Mouse (Mus musculus) hindbrain, embryonic 12.5 days (tissue): Measurements from ENCODE around the gene Sertad3. TPM values are rescaled to one million over a fixed set of nuclear protein-coding genes. Genes with fewer than 3 reads are reported as not detected.
A peak's percentile ranks its signal among the peaks of the same experiment; 100 is the strongest.
"Not testable (repeated sequence)": the region's sequence is repeated elsewhere in the genome, so short reads cannot be mapped to it uniquely, and the experiment has no call there.

Experiments used
- ATAC-seq: fragments of 200-750 bp; cut with Nextera tagmentation; 2 replicates; pipeline ENCODE4 v1.8.0; 2017; ENCODE audit warnings: moderate TSS enrichment; ENCODE audit not compliant: low FRiP score
- H3K27ac ChIP-seq: fragments of 300-500 bp; sonication (generic); 2 replicates; pipeline ENCODE4 v1.5.1; 2016; ENCODE audit warnings: mild to moderate bottlenecking
- H3K27me3 ChIP-seq: fragments of 300-500 bp; sonication (generic); 2 replicates; pipeline ENCODE4 v1.6.1; 2016; ENCODE audit warnings: mild to moderate bottlenecking
- H3K36me3 ChIP-seq: fragments of 300-500 bp; sonication (generic); 2 replicates; pipeline ENCODE4 v1.6.1; 2016; ENCODE audit warnings: mild to moderate bottlenecking
- H3K4me1 ChIP-seq: fragments of 300-500 bp; sonication (generic); 2 replicates; pipeline ENCODE4 v1.6.1; 2016
- H3K4me2 ChIP-seq: fragments of 300-500 bp; sonication (generic); replicated peaks from 2 replicates; pipeline ENCODE4 v1.6.1; 2016; ENCODE audit warnings: mild to moderate bottlenecking
- H3K4me3 ChIP-seq: fragments of 300-500 bp; sonication (generic); 2 replicates; pipeline ENCODE4 v1.5.1; 2016; ENCODE audit warnings: mild to moderate bottlenecking
- H3K9ac ChIP-seq: fragments of 300-500 bp; sonication (generic); 2 replicates; pipeline ENCODE4 v1.6.1; 2016; ENCODE audit warnings: mild to moderate bottlenecking, moderate library complexity
- H3K9me3 ChIP-seq: fragments of 300-500 bp; sonication (generic); replicated peaks from 2 replicates; pipeline ENCODE4 v1.6.1; 2016; ENCODE audit warnings: mild to moderate bottlenecking
- WGBS: fragments of 180-500 bp; shearing (Covaris S2); methylation state at CpG from one replicate; pipeline ENCODE4 v1.1.7; 2016; 5-methylcytosine and 5-hydroxymethylcytosine counted together
- polyA plus RNA-seq: library from polyadenylated mRNA; unstranded; fragments of >200 nt; fragmentation: Nextera tagmentation; extraction: Ambion mirVana; gene quantifications from 2 replicates; pipeline ENCODE4 v1.2.1, GENCODE M21; 2016

Gene Sertad3
- polyA plus RNA-seq, 1 experiment from 2014 or later = 22.3 TPM

- 5% methylated on average over 13 of the region's 13 CpGs for WGBS
- peak; percentile 21 for ATAC-seq
- no peaks in the 10 kb centered on the region for H3K9me3 ChIP-seq
- no peak overlapping the region; the same call in 1 of the 2 replicates for H3K9ac ChIP-seq
- H3K36me3 ChIP-seq = peaks cover 5% of the 10 kb centered on the region; the same call in 1 of the 2 replicates
- H3K27ac ChIP-seq = peak overlapping the region; percentile 93
- peak overlapping the region; percentile 55 for H3K4me2 ChIP-seq
- H3K4me1 ChIP-seq = peaks cover 26% of the 10 kb centered on the region
- peak overlapping the region; percentile 73 for H3K4me3 ChIP-seq
- peaks cover 18% of the 10 kb centered on the region; the same call in 1 of the 2 replicates for H3K27me3 ChIP-seq
Measured at GRCm38 (mm10) chr7:27486102-27486769, 12.7 kb downstream of the Sertad3 start.

- Histone ChIP-seq H3K4me3 (peak within 1 kb of the TSS; percentile 73), H3K4me1 (peaks cover 21% of the 10 kb centered on the region), H3K27ac (peak within 1 kb of the TSS; percentile 93), H3K27me3 (peaks cover 18% of the 10 kb centered on the region; the same call in 1 of the 2 replicates), H3K4me2 (peak within 1 kb of the TSS; percentile 55), H3K36me3 (peaks cover 5% of the 10 kb centered on the region; the same call in 1 of the 2 replicates), H3K9ac (peak within 1 kb of the TSS; percentile 83), H3K9me3 (no peaks in the 10 kb centered on the region)
- under 1% methylated on average over 63 of the region's 80 CpGs for WGBS
- peak; percentile 97 for ATAC-seq
Measured at GRCm38 (mm10) chr7:27486770-27487697, 13.5 kb downstream of the Sertad3 start, which contains the start of gene Sertad1. Sertad1 (plus strand) TSS chr7:27486910.

- peak overlapping the region; percentile 93 for H3K27ac ChIP-seq
Measured at GRCm38 (mm10) chr7:27487740-27488268, 14.2 kb downstream of the Sertad3 start.

GRCm38 (mm10) chr7:27489270-27489869 is 15.8 kb downstream of the Sertad3 start:
- Histone ChIP-seq H3K9ac (no peak overlapping the region), H3K4me1 (peaks cover 21% of the 10 kb centered on the region), H3K27ac (no peak overlapping the region), H3K27me3 (peaks cover 18% of the 10 kb centered on the region; the same call in 1 of the 2 replicates), H3K4me2 (peak overlapping the region; percentile 58; the same call in 1 of the 2 replicates), H3K4me3 (no peak overlapping the region), H3K9me3 (no peaks in the 10 kb centered on the region), H3K36me3 (peaks cover 5% of the 10 kb centered on the region; the same call in 1 of the 2 replicates)
- 90% methylated on average over 24 of the region's 25 CpGs for WGBS
- ATAC-seq = no peak

More at GRCm38 (mm10) chr7:27487740-27488268, 14.2 kb downstream of the Sertad3 start:
- H3K4me2 ChIP-seq = peak overlapping the region; percentile 55
- H3K4me3 ChIP-seq = peak overlapping the region; percentile 73
- H3K36me3 ChIP-seq = peaks cover 5% of the 10 kb centered on the region; the same call in 1 of the 2 replicates
- no peak for ATAC-seq
- H3K9ac ChIP-seq = peak overlapping the region; percentile 83
- H3K27me3 ChIP-seq = peaks cover 18% of the 10 kb centered on the region; the same call in 1 of the 2 replicates
- 3% methylated on average over 13 of the region's 13 CpGs for WGBS
- H3K4me1 ChIP-seq = peaks cover 21% of the 10 kb centered on the region
- no peaks in the 10 kb centered on the region for H3K9me3 ChIP-seq

- Histone ChIP-seq H3K9me3 (no peaks in the 10 kb centered on the region), H3K4me3 (peak overlapping the region; percentile 31), H3K27me3 (peaks cover 18% of the 10 kb centered on the region; the same call in 1 of the 2 replicates), H3K9ac (peak overlapping the region; percentile 59), H3K4me2 (peak overlapping the region; percentile 58), H3K27ac (peak overlapping the region; percentile 67), H3K36me3 (peaks cover 5% of the 10 kb centered on the region; the same call in 1 of the 2 replicates), H3K4me1 (peaks cover 21% of the 10 kb centered on the region)
- ATAC-seq = no peak
- 49% methylated on average over 4 of the region's 4 CpGs for WGBS
Measured at GRCm38 (mm10) chr7:27490227-27490542, 16.6 kb downstream of the Sertad3 start.

GRCm38 (mm10) chr7:27490543-27491329 is 17.2 kb downstream of the Sertad3 start:
- ATAC-seq = no peak; the same call in 1 of the 2 replicates
- WGBS = 3% methylated on average over 27 of the region's 33 CpGs

GRCm38 (mm10) chr7:27491856-27492255 is 18.3 kb downstream of the Sertad3 start:
- Histone ChIP-seq H3K27me3 (0 out of 2 replicates have a peak, but pooled peaks cover 11% of the 10 kb centered on the region), H3K9ac (no peak overlapping the region), H3K36me3 (peaks cover 5% of the 10 kb centered on the region; the same call in 1 of the 2 replicates), H3K4me2 (no peak overlapping the region), H3K9me3 (no peaks in the 10 kb centered on the region), H3K4me3 (no peak overlapping the region), H3K27ac (no peak overlapping the region), H3K4me1 (peaks cover 21% of the 10 kb centered on the region)
- ATAC-seq = no peak
- 73% methylated on average over 7 of the region's 7 CpGs for WGBS

More at GRCm38 (mm10) chr7:27490543-27491329, 17.2 kb downstream of the Sertad3 start:
- Histone ChIP-seq H3K36me3 (peaks cover 5% of the 10 kb centered on the region; the same call in 1 of the 2 replicates), H3K27ac (peak overlapping the region; percentile 67), H3K9me3 (no peaks in the 10 kb centered on the region), H3K4me3 (peak overlapping the region; percentile 31), H3K4me1 (peaks cover 21% of the 10 kb centered on the region), H3K4me2 (peak overlapping the region; percentile 58), H3K27me3 (peaks cover 12% of the 10 kb centered on the region; the same call in 1 of the 2 replicates), H3K9ac (peak overlapping the region; percentile 59)

GRCm38 (mm10) chr7:27493022-27493421 is 19.5 kb downstream of the Sertad3 start:
- Histone ChIP-seq H3K27ac (no peak overlapping the region), H3K4me2 (no peak overlapping the region), H3K36me3 (peaks cover 5% of the 10 kb centered on the region; the same call in 1 of the 2 replicates), H3K9me3 (no peaks in the 10 kb centered on the region), H3K4me1 (peaks cover 15% of the 10 kb centered on the region), H3K9ac (no peak overlapping the region), H3K4me3 (no peak overlapping the region), H3K27me3 (0 out of 2 replicates have a peak, but pooled peaks cover 11% of the 10 kb centered on the region)
- 79% methylated on average over 3 of the region's 3 CpGs for WGBS
- no peak for ATAC-seq

GRCm38 (mm10) chr7:27493450-27493849 is 19.9 kb downstream of the Sertad3 start:
- ATAC-seq = no peak
- H3K9ac ChIP-seq = no peak overlapping the region
- H3K27ac ChIP-seq = no peak overlapping the region
- peaks cover 11% of the 10 kb centered on the region for H3K4me1 ChIP-seq
- no peaks in the 10 kb centered on the region for H3K9me3 ChIP-seq
- 0 out of 2 replicates have a peak, but pooled peaks cover 11% of the 10 kb centered on the region for H3K27me3 ChIP-seq
- WGBS = 83% methylated on average over 5 of the region's 5 CpGs
- H3K4me3 ChIP-seq = no peak overlapping the region
- peaks cover 5% of the 10 kb centered on the region; the same call in 1 of the 2 replicates for H3K36me3 ChIP-seq
- H3K4me2 ChIP-seq = no peak overlapping the region

- not testable (repeated sequence) for H3K36me3 ChIP-seq, H3K9me3 ChIP-seq, H3K27me3 ChIP-seq, H3K4me3 ChIP-seq, H3K4me2 ChIP-seq, ATAC-seq, H3K9ac ChIP-seq, H3K27ac ChIP-seq
- H3K4me1 ChIP-seq = peaks cover 10% of the 10 kb centered on the region
- 90% methylated on average over 9 of the region's 9 CpGs for WGBS
Measured at GRCm38 (mm10) chr7:27494659-27495367, 21.2 kb downstream of the Sertad3 start.
